Mouse (Mus musculus): ENCODE measurements around the gene Gm21891.
"Not testable (repeated sequence)": the region's sequence is repeated elsewhere in the genome, so short reads cannot be mapped to it uniquely, and the experiment has no call there.

Gene Gm21891

DNA sequence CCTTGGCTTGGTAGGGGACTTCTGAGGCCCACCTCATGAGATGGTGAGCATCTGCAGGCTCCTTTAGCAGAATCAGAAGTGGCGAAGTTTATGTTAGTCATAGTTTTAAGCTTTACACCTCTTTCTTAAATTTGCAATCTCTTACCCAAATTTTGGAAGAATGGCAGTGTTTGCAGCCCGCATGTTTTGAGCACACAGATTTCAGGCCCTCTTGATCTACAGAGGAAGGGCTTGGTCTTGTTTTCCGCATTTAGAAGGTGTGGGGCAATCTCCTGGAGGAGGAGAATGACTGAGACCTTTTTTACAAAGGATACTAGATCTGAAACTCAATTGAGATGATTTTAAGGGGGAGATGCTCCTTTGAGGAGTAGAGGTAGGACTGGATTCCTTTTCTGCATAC lies at the start of gene Gm21891:
TSS of gene Gm21891 (minus strand) at position 101 of the 400 bp plus-strand sequence.
- DNase-seq (ENCODE audit: low spot score): not testable (repeated sequence)

DNA sequence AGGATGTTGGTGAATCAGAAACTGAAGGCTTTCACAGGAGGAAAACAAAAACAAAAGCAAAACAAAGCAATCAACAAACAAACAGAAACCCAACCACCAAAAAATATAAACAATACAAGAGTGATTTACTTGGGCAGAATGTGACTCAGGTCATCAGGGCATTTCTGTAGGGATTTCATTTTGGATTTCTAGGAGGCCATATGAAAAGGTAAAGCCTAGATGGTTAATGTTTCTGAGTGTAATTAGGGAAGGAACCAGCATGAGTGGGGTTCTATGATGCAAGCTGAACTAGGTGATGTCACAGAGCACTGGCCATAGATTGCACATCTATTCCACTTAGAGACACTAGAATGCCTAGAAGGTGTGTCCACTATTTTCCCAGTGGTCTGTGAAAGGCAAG lies 28.4 kb upstream of the Gm21891 start, which contains the start of gene Gm21425:
TSS of gene Gm21425 (plus strand) at position 301 of the 400 bp plus-strand sequence.
- DNase-seq (ENCODE audit: low spot score): not testable (repeated sequence)

Data from urinary bladder, postnatal 10 days (tissue).